Mouse (Mus musculus): ENCODE results near the gene Aco2. TPM values are rescaled to one million over a fixed set of nuclear protein-coding genes. Genes with fewer than 3 reads are reported as not detected.
"Not testable (repeated sequence)": the region's sequence is repeated elsewhere in the genome, so short reads cannot be mapped to it uniquely, and the experiment has no call there.

The Aco2 gene
- total RNA-seq, 2 experiments from 2014 or later = 445 to 467 TPM

GRCm38 (mm10) chr15:81904939-81905338 is 32.8 kb downstream of the Aco2 start:
- DNase-seq (ENCODE audit: low spot score in 2 of 2) = peak; percentile 83 to 86
- intact Hi-C loops (cut with DNase I) = loop anchor here (2.0 kb wide), 1 partner anchor 74 kb away; no protein-coding TSS in a partner anchor

DNA sequence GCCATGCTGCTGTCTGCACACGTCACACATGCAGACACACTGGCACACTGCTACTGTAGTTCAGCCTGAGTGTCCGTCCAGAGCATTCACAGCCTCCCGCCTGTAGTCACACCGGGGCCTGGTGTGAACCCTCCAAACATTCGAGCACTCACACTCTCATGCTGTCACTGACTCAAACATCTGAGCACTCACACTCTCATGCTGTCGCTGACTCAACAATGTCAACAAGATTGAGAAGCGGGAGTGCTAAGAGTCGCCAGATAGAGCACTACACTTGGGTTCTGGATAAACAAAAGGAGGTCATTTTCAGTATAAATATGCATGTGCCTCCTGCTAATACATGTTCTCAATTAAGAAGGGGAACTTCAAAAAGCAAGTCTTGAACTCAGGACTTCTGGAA is 35.8 kb downstream of the Aco2 start:
- no peak for DNase-seq (ENCODE audit: low spot score in 2 of 2)
- intact Hi-C loops (cut with DNase I) = no loop called here

GRCm38 (mm10) chr15:81908767-81909166 is 36.7 kb downstream of the Aco2 start:
- intact Hi-C loops (cut with DNase I); DNase-seq (ENCODE audit: low spot score in 2 of 2): not testable (repeated sequence)

- intact Hi-C loops (cut with DNase I) = no loop called here
- no peak for DNase-seq (ENCODE audit: low spot score in 2 of 2)
These were observed 40.4 kb downstream of the Aco2 start for GRCm38 (mm10) chr15:81912498-81912897.

GRCm38 (mm10) chr15:81914668-81915067 is 42.6 kb downstream of the Aco2 start:
- intact Hi-C loops (cut with DNase I) = loop anchor here (5.0 kb wide), 1 partner anchor 82 kb away; no protein-coding TSS in a partner anchor
- DNase-seq (ENCODE audit: low spot score in 2 of 2) = no peak

- intact Hi-C loops (cut with DNase I) = loop anchor here (5.0 kb wide), 1 partner anchor 83 kb away; no protein-coding TSS in a partner anchor
- no peak for DNase-seq (ENCODE audit: low spot score in 2 of 2)
These were observed 43.6 kb downstream of the Aco2 start for GRCm38 (mm10) chr15:81915663-81916062.

- DNase-seq (ENCODE audit: low spot score in 2 of 2) = no peak
- intact Hi-C loops (cut with DNase I) = loop anchor here (5.0 kb wide), 1 partner anchor 85 kb away; no protein-coding TSS in a partner anchor
These were observed 45.1 kb downstream of the Aco2 start for GRCm38 (mm10) chr15:81917201-81917600.

DNA sequence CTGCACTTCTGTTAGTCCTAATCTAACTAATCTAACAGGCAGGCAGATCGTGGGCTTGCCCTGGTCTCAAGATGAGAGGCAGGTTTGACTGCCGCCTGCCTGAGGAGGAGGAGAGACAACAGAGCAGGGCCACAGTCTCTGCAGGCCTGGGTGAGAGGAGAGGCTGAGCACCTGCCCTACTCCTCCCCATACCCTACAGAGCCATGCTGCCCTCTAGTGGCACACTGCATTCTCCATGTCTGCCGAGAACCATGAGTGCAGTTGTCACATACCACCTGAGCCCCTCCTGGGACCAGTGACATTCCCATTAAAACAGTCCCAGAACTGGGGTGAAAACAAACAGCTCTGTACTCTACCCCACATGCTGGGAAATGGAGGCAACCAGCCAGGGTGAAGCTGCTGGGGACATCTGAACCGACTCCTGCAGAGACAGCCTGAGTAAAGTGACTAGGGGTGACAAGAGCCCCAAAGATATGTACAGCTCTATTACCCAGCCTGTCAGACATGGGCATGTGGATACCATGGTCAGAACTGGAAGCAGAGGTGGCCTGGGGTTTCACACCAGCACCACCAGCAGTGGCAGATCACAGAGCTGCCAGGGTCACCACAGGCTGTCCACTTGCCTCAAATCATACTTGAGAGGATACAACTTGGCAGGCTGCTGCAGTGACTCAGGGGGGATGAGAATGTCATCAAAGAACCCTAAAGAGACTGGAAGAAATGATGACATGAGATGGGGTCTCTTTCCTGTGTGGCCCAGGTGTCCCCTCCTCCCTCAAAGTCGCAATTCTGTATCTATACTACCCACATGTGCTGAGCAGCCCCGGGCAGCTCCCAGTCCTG is 45.7 kb downstream of the Aco2 start:
- intact Hi-C loops (cut with DNase I) = loop anchor here (5.0 kb wide), 1 partner anchor 86 kb away; no protein-coding TSS in a partner anchor
- DNase-seq (ENCODE audit: low spot score in 2 of 2) = peak; percentile 61 to 76

- no peak for DNase-seq (ENCODE audit: low spot score in 2 of 2)
- intact Hi-C loops (cut with DNase I) = loop anchor here (5.0 kb wide), 1 partner anchor 87 kb away; no protein-coding TSS in a partner anchor
These were observed 47.0 kb downstream of the Aco2 start for GRCm38 (mm10) chr15:81919062-81919461.

DNA sequence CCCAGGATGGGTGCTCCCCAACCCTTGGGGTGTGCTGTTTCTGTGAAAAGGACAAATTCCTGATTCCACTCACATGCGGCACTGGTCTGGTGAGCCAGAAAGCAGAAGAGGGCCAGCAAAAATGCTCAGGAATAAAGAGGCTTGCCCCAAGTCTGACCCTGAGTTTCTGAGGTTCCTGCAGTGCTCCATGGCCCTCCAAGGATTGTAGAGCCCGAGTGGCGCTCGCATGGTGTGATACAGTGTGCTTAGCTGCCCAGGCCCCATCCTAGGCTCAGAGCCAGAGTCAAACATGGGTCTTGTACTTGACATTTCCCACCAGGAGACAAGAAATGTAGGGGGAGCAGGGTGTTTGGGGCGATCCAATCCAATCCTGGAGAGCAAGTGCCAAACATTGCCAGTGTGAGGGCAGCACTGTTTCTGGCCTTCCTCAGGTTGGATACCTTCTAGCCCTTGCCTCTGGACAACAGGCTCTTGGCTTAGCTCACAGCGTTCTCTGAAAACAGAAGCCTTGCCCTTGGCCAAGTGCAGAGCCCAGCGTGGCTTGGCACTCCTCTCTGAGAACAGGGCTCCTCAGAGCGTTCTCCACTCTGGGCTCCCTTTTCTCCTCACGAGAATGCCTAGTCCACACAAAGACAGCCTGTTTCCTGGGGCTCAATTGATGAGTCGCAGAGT is 48.6 kb downstream of the Aco2 start:
- peak; percentile 52 to 66 for DNase-seq (ENCODE audit: low spot score in 2 of 2)
- intact Hi-C loops (cut with DNase I) = no loop called here

GRCm38 (mm10) chr15:81921255-81921654 is 49.1 kb downstream of the Aco2 start:
- no peak for DNase-seq (ENCODE audit: low spot score in 2 of 2)
- intact Hi-C loops (cut with DNase I) = no loop called here

DNA sequence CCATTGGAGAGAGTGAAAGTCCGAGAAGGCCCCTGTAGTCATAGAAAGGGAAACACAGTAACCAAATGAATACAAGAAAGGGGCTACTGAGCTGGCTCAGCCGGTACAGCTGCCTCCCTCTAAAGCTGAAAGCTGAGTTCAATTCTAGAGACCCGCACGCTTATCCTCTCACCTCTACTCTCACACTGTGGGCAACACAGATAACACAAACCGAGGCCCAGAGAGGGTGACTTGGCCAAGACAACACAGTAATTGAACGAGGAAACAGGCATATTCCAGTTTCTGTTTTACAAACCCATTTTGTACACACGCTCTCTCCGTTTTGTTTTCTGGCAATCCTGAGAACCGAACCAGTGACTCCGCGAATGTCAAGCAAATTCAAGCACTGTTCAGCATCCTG is 52.8 kb downstream of the Aco2 start:
- no peak for DNase-seq (ENCODE audit: low spot score in 2 of 2)
- intact Hi-C loops (cut with DNase I) = no loop called here

DNA sequence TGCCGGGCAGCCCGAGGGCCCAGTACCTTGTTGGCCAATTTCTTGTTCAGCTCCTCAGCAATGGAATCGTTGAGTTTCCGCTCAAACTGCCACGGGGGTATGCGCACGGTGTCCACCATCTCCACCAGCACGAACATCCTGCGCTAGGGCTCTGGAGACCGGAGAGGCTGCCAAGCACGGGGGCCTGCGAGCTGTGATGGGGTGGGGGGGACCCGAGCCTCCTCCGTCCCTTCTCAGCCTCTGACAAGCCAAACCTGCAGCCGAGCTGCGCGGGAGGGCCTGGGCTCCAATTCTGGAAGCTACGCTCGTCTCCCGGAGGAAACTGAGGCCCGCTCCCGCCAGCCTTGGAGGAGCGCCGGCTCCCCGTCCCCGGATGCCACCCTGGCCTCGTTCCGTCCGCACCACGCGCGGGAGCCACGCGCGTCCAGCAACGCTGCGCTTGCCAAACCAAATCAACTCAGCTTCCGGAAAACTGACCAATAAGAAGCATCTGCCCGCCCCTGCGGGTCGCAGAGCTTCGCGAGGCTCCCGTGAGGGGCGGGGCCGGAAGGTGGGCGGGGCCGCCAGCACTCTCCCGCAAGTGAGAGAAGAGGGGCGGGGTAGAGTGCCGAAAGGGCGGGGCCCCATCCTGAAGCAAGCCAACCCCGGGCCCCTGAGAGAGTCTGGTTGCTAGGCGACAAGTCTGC is 53.8 kb downstream of the Aco2 start, which contains the start of gene Polr3h:
Gene Polr3h, minus strand, starts transcription at position 481 of the 686 bp plus-strand sequence.
- intact Hi-C loops (cut with DNase I) = no loop called here
- DNase-seq (ENCODE audit: low spot score in 2 of 2) = peak; percentile 96 to 97

DNA sequence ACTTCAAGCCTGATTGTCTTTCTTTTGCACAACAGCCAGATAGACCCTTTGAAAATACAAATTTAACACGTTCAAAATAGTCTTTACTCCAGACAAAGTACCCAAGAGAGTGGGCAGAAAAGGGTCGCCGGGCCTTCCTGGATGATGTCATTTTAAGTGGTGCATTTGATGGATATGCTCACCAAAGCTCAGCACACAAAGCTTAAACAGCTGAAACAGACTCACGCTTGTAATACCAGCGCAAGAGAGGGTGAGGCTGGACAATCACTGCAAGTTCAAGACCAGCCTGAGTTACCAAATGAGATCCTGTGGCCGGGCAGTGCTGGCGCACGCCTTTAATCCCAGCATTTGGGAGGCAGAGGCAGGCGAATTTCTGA is 54.3 kb downstream of the Aco2 start:
- intact Hi-C loops (cut with DNase I) = no loop called here
- DNase-seq (ENCODE audit: low spot score in 2 of 2) = no peak

GRCm38 (mm10) chr15:81927741-81928140 is 55.6 kb downstream of the Aco2 start:
- intact Hi-C loops (cut with DNase I) = no loop called here
- DNase-seq (ENCODE audit: low spot score in 2 of 2) = no peak

- DNase-seq (ENCODE audit: low spot score in 2 of 2) = no peak
- intact Hi-C loops (cut with DNase I) = no loop called here
These were observed 56.2 kb downstream of the Aco2 start for GRCm38 (mm10) chr15:81928277-81928676.

DNA sequence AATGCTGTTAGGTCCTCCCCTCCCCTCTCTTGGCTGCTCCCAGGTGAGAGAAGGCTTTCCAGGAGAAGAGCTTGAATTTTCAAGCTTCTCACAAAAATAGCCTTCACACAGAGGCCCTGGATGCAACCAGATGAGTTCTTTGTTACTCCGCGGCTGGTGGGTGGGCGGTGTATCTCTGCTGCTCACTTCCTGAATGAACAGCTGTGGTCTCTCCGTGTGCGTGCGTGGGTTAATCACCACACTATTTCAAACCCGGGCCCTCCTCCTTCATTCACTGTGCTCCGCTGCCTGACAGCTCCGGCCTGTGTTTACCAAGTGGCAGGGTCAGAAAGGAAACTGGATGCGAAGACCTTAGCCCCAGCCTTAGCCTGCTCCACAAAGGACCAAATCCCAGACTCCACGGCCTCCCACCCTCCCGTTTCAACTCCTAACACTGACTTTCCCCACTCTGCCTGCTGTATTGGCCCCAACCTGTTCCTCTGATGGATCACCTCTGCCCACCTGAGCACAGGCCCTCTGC is 60.9 kb downstream of the Aco2 start:
- intact Hi-C loops (cut with DNase I) = no loop called here
- DNase-seq (ENCODE audit: low spot score in 2 of 2) = peak; percentile 78 to 88

- DNase-seq (ENCODE audit: low spot score in 2 of 2) = no peak
- intact Hi-C loops (cut with DNase I) = no loop called here
These were observed 61.9 kb downstream of the Aco2 start for GRCm38 (mm10) chr15:81933986-81934385.

DNA sequence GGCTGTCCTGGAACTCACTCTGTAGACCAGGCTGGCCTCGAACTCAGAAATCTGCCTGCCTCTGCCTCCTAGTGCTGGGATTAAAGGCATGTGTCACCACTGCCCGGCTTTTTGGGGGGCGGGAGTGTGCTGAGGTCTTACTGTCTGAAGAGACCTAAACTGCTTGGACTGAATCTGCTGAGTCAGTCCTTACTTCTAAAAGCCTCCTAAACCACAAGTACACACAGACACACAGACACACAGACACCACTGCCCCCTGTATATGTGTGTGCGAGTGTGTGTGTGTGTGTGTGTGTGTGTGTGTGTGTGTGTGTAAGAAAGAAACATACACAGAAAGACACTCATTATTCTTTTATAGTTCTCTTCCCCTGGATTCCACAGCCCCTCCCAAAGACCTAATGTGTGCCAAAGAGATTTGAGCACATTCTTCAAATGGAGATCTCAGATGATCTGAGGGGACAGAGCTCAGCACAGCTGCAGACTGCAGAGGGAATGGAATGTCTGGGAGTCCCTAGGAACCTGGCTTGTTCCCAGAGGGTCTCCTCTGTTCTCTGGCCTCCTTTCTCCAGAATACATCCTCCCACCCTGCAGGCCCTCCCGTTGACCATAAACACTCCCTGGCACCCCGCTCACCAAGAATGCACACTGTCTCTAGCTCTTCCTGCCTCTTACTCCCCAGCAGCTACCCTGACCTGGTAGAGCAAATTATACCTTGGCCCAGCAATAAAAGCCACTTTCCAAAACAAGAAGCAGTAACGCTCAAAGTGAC is 63.9 kb downstream of the Aco2 start:
- no peak for DNase-seq (ENCODE audit: low spot score in 2 of 2)
- intact Hi-C loops (cut with DNase I) = loop anchor here (5.0 kb wide), 1 partner anchor 51 kb away; the partner anchor contains the start of gene Xrcc6
